Mouse (Mus musculus): ENCODE measurements around the gene Nlgn2. TPM values are rescaled to one million over a fixed set of nuclear protein-coding genes. Genes with fewer than 3 reads are reported as not detected.
"Not testable (repeated sequence)": the region's sequence is repeated elsewhere in the genome, so short reads cannot be mapped to it uniquely, and the experiment has no call there.

The Nlgn2 gene
- total RNA-seq, 2 experiments from 2014 or later = 7.9 to 10.4 TPM

DNA sequence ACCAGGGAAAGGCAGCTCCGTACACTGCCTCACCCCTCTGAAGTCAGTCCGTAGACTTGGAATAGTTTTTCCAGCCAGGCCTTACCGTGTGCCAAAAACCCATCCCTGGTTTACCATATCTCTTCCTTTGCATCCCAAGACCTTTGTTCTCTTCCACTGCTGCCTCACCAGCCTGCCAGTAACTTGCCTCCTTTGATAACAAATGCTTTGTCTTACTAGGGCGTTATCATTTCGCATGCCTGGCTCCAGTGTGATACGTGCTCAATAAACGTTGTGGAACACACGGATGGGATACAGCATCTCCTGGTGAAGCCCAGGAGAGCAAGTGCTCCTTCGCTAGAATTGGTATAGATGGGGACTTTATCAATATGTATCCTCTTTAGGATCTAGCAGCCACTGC lies 29.8 kb upstream of the Nlgn2 start:
- DNase-seq = no peak
- intact Hi-C loops (cut with DNase I) = no loop called here

DNA sequence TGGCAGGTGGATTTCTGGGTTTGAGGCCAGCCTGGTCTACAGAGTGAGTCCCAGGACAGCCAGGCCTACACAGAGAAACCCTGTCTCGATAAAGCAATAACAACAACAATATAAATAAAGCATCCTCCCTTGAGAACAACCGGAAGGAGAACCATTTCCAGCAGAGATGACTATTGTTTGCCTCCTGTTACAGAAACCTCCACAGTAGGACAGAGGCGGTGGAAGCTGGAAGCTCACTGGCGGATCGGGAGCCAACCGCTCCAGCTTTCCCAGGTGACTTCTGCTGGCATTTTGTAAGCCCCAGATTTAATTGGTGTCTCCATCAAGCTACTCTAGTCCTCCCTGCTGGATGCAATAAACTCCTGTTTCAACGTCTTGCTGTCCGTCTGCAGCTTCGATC lies 28.0 kb upstream of the Nlgn2 start:
- no peak for DNase-seq
- intact Hi-C loops (cut with DNase I) = no loop called here

- DNase-seq = no peak
- intact Hi-C loops (cut with DNase I) = no loop called here
These were observed 26.7 kb upstream of the Nlgn2 start for GRCm38 (mm10) chr11:69864138-69864860.

GRCm38 (mm10) chr11:69863729-69864128 lies 26.1 kb upstream of the Nlgn2 start:
- intact Hi-C loops (cut with DNase I); DNase-seq: not testable (repeated sequence)

DNA sequence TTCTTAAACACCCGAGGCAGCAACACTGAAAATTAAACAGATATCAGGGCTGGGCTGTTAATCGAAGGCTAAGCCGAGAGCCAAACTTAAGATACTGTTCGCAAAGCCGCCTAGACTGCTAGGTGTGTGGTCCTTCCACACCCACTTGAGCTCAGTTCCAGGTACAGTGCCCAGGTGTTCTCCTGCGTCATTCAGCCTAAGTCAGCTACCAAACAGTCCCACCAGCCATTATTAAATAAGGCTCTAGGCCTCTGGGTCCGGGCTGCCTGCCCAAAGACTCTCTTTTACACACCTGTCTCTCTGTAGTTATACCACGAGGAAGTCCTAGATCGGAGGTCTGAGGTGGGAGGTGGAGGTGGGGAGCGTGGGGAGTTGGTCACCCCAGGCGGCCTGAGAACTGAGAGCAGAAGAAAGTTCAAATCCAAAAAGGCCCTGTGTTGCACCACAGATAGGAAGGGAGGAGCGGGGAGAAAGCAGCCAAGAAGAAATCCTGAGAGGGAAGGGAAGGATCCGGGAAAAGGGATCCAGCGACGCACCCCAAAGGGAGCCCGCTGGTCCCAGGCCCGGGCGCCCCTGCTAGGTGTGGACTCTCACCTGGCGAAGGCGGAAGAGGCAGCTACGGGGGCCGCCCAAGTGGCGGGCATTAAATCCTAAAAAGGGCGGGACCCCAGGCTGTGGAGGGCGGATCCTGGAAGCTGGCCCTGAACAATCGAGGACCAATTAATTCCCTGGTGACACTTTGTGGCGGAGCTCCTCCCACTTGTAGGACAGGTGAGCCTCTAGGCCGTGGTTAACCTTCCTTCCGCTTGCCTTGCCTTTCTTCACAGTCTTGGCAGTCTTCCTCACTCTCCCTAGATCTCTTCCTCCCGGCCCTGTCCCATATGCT lies 20.8 kb upstream of the Nlgn2 start, which contains the start of gene Tnk1:
TSS of gene Tnk1 (minus strand) at position 618 of the 886 bp plus-strand sequence.
- intact Hi-C loops (cut with DNase I) = no loop called here
- no peak for DNase-seq

DNA sequence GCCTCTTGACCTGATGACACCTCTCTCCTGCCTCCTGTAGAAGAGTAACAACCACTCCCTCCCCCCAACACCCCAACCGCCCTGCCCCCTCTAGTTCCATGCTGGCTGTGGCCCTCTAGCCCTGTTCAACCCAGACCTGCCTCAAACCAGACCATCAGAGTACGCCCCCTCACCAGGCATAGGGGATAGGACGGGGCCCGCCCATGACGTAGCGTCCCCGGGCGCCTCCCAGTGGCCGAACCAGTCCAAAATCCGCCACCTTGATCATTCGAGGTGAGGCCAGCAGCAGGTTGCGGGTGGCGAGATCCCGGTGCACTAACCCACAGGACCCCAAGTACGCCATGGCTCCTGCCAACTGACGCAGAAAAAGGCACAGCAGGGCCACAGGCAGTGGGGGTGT lies 17.8 kb upstream of the Nlgn2 start:
- intact Hi-C loops (cut with DNase I) = no loop called here
- DNase-seq = peak; percentile 52 to 58

DNA sequence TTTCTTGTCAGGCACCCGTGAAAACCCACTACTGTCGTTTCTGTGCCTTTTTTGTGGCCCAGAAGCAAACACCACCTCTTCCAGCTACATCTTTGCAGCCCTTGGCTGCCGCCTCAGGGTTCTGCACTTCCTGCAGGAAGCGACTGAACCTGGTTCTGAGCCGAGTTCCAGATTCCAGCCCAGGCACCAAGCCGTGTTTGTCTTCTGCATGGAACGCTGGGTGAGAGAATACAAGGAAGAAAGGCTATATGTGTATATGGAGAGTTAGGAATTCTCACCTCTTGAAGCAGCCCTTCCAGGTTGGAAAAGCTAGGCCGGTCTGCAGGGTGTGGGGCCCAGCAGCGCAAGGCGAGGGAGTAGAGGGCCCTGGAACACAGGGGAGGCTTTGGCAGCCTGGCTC lies 17.1 kb upstream of the Nlgn2 start:
- intact Hi-C loops (cut with DNase I) = no loop called here
- no peak for DNase-seq

GRCm38 (mm10) chr11:69853994-69854393 lies 16.4 kb upstream of the Nlgn2 start:
- DNase-seq = no peak
- intact Hi-C loops (cut with DNase I) = no loop called here

- intact Hi-C loops (cut with DNase I) = no loop called here
- no peak for DNase-seq
These were observed 13.2 kb upstream of the Nlgn2 start for GRCm38 (mm10) chr11:69850754-69851153.

GRCm38 (mm10) chr11:69849884-69850283 lies 12.3 kb upstream of the Nlgn2 start:
- no peak for DNase-seq
- intact Hi-C loops (cut with DNase I) = no loop called here

- intact Hi-C loops (cut with DNase I) = no loop called here
- DNase-seq = no peak
These were observed 11.5 kb upstream of the Nlgn2 start for GRCm38 (mm10) chr11:69849128-69849527.

GRCm38 (mm10) chr11:69848021-69848420 lies 10.4 kb upstream of the Nlgn2 start:
- no peak for DNase-seq
- intact Hi-C loops (cut with DNase I) = no loop called here

DNA sequence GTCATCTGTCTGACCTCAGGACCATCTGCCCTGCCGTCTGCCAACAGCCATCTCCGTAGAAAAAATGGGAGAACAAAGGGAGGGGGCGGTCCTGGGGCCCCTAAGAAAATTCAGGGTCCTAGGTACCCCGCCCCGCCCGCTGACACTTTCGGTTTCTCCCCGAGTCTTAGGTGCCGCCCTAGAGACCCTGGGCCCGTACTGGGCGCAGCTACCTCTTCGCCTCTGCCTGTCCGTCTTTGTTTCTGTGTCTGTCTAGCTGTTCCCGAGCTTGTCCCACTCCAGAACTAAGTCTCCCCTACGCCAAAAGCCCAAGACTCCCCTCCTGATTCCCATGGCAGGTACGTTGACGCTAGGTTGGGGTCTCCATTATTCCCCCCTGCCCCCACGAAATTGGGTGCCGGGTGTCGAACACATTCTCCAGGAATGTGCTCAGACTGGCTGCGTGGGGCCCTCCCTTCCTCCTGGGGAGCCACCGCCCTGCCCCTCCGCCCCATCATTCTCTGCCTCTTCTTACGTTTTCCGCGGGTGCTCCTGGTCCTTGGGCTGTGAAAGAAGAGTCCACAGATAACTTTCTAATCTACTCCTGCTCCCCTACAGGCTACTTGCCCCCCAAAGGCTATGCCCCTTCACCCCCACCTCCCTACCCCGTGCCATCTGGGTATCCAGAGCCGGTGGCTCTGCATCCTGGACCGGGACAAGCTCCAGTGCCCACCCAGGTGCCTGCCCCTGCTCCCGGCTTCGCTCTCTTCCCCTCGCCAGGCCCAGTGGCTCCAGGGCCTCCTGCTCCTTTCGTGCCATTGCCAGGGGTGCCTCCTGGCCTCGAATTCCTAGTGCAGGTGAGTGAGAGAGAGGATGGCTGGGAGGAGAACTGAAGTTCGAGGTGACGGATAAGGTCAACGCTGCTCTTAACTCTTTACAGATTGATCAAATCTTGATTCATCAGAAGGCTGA lies 9.4 kb upstream of the Nlgn2 start:
- intact Hi-C loops (cut with DNase I) = no loop called here
- peak in 1 of 2 experiments; percentile 41 for DNase-seq

DNA sequence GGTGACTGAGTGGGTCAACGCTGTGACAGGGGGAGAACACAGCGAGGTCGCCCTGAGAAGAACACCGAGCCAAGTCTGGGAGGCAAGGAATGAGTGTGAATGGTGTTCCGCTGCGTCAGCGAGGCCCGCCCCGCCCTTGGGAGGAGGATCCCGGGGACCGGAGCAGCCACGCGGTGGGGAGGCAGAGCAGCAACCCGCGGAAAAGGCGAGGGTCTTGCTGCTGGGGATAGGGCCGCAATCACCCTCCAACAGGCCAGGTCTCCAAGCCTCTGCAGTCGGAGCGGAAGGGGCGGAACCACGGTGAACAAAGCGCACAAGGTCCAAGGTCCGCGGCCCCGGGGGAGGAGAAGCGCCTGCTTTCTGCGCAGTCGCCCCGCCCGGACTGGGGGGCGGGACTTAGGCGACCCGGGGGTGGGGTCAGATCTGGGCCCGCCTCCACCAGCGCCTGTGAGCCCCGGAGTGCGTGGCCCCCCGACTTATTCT lies 8.7 kb upstream of the Nlgn2 start, which contains the start of gene Plscr3:
TSS of gene Plscr3 (plus strand) at position 179 of the 483 bp plus-strand sequence.
- intact Hi-C loops (cut with DNase I) = no loop called here
- DNase-seq = peak; percentile 94 to 96

GRCm38 (mm10) chr11:69838714-69839104 lies 1.1 kb upstream of the Nlgn2 start:
- DNase-seq = no peak
- intact Hi-C loops (cut with DNase I) = loop anchor here (2.0 to 5.0 kb wide), 2 partner anchors 39 to 62 kb away; partner anchors contain the start of genes 2810408A11Rik, Neurl4 and Tmem95

GRCm38 (mm10) chr11:69837952-69838713 lies 549 bp upstream of the Nlgn2 start, which contains the start of gene Tmem256:
Tmem256 (plus strand) TSS chr11:69838514.
- intact Hi-C loops (cut with DNase I) = loop anchor here (2.0 to 5.0 kb wide), 3 partner anchors 35 to 63 kb away; partner anchors contain the start of genes 2810408A11Rik, Neurl4 and Tmem95
- peak; percentile 92 to 94 for DNase-seq

DNA sequence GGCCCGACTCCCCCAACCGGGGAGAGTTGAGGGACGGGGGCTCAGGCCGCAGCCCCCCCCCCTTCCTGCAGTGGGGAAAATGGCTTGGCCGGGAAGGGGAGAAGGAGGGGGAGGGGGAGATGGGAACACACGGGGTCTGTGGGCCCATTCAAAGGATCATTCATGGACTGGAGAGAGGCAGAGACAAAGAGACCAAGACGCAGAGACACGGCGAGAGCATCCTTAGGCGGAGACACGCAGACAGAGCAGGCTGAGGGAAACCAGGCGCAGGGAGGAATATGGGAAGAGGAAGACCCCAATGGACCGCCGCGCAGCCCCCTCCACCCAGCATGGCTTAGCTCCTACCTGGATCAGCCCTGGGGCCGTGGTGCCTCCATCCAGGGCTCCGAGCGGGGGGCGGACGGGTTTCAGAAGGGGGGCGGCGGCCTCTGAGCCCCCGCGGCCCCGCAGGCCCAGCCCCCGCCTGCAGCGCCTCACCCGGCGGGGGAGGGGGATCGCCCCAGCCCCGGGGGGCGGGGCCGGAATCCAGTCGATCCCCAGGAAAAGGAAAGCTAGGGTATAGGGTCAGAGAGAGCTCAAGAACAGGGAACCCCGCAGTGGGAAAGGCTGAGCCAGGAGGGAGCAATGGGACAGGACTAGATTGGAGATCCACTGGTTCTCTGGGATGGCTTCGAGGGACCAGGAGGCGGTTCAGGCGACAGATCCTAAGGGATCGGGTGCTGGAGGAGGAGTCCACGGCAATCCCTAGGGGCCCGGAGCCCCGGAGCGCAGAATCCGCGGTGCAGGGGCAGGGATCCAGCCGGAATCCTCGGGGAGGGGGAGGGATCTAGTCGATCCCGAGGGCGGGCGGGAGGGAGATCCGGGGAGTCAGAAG lies 644 bp downstream of the Nlgn2 start:
- intact Hi-C loops (cut with DNase I) = loop anchor here (2.0 to 5.0 kb wide), 2 partner anchors 34 to 40 kb away; partner anchors contain the start of gene Tmem95
- DNase-seq = peak; percentile 49 to 53

DNA sequence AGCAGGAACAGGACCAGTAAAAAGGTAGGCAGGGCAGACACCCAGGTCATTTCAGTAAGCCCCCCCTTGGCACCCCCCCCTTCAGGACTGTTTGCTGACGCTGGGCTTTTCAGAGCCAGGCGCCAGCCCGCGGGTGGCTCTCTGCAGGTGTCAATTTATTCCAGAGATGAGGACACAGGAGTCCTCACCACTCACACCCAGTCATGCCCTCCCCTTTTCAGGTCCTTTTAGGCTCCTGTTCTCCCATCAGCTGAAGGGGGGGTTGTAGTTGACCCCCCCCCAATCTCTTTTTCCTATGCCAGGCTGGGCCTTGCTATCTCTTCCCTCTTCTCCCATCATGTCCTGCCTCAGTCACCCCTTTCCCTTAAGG lies 1.6 kb downstream of the Nlgn2 start:
- intact Hi-C loops (cut with DNase I) = loop anchor here (2.0 to 5.0 kb wide), 2 partner anchors 33 to 41 kb away; partner anchors contain the start of gene Tmem95
- no peak for DNase-seq
